Mouse (Mus musculus) ES-E14 (cell line): ENCODE data around the gene Ghr.

Experiments
- CHD2 ChIP-seq: IDR thresholded peaks from 2 replicates; pipeline ENCODE4 v1.6.1; 2014; ENCODE audit warnings: mild to moderate bottlenecking, low read depth, low read length, inconsistent platforms
- HCFC1 ChIP-seq: IDR thresholded peaks from 2 replicates; pipeline ENCODE4 v1.6.1; 2012; ENCODE audit warnings: low read length, inconsistent platforms, borderline replicate concordance; ENCODE audit not compliant: insufficient read depth
- ZC3H11A ChIP-seq: IDR thresholded peaks from 2 replicates; pipeline ENCODE4 v1.6.1; 2012; ENCODE audit warnings: low read depth, mild to moderate bottlenecking, inconsistent platforms, low read length, borderline replicate concordance
- ZNF384 ChIP-seq: IDR thresholded peaks from 2 replicates; pipeline ENCODE4 v1.6.1; 2012; ENCODE audit warnings: low read depth, low read length, inconsistent platforms

DNA sequence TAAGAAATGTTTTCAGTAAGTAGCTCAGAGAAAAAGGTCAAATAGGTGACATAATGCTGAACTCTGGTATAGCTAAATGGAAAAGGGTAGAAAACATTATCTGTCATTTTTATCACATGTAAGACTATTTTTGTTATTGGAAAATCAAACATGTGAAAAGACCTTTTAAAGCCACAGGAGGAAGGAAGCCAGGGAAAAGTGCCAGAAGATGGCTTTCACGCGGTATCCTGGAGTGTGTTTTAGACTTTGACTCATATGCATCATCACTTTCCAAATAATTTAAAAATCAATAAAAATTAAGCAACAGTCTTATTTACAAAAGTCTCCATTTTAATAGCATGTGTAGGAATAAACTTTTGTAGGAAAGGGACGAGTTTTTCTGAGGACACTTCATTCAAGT, 24.7 kb upstream of the Ghr start:
- no peak for TF ChIP-seq HCFC1
- no peak for TF ChIP-seq ZNF384
- TF ChIP-seq CHD2, result no peak
- no peak for TF ChIP-seq ZC3H11A
